Mouse (Mus musculus): Measurements from ENCODE around the gene Rps29.

The Rps29 gene

DNA sequence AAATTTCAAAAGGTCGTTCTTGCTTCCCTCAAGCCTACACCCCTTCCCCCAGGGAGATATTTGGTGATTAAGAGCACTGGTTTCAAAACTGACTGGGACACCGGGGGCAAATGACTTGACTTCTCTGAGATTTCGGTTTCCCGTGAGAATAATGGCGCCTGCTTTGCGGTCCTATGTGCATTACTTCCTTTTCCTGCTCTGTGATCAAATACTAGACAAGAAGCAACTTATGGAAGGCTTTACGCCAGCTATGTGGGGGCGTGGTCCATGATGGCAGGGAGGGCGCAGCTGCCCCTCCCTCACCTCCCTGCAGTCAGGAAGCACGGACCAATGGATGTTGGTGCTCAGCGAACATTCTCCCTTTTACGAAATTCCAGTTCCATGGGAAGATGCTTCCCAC, 28.5 kb downstream of the Rps29 start:
- DNase-seq (ENCODE audit: low read depth, low spot score) = peak; percentile 42

GRCm38 (mm10) chr12:69129634-69130310, 29.2 kb downstream of the Rps29 start:
- peak; percentile 85 for DNase-seq (ENCODE audit: low read depth, low spot score)

DNA sequence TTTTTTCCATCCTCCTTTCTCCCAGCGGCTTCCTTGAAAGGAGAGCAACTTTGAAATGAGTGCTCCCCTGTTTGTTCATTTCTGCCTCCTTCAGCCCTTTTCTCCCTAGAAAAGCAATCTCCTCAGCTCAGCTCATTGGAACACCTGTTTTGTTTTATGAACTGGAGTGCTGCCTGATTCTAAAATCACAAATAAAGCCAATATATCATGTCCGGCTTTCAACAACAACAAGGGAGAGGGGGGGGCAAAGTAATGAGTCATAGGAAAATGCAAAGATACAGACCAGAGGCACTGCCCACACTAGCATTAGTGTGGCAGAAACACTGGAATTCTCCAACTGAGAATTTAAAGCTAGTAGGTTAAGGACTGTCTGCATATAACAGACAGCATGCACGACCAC, 31.4 kb downstream of the Rps29 start:
- no peak for DNase-seq (ENCODE audit: low read depth, low spot score)

DNA sequence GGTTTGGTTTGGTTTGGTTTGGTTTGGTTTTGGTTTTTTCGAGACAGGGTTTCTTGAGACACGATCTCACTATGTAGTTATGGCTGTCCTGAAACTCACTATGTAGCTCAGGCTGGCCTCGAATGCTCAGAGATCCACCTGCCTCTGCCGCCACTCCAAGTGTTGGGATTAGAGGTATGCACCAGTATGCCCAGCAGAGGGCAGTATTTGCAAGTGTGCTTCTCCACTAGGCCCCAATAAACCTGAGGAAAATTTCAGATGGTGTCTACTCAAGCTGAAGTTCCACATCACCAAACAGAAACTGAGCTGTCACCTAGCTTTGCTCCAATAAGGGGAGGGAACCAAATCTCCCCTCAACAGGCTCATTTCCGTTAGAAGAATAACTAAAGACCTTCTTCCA, 31.8 kb downstream of the Rps29 start:
- peak; percentile 83 for DNase-seq (ENCODE audit: low read depth, low spot score)

DNA sequence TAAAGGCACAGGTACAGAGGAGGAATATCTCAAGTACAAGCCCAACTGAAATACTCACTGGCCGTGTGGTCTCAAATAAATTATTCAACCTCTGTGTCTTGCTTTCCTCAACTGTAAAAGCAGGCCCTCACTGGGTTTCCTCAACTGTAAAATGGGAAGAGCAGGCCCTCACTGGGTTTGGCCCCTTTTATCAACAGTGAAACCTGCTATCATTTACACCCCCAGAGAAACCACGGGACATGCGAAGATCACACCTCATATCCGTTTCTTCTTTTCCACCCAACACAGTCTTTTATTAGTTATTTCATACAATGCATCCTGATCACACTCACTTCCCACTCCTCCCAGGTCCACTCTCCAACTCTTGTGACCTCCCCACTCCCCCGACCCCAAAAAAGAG, 33.9 kb downstream of the Rps29 start:
- no peak for DNase-seq (ENCODE audit: low read depth, low spot score)

- DNase-seq (ENCODE audit: low read depth, low spot score) = no peak
Observed at GRCm38 (mm10) chr12:69122801-69123200, 36.2 kb downstream of the Rps29 start.

GRCm38 (mm10) chr12:69119908-69120307, 39.1 kb downstream of the Rps29 start:
- DNase-seq (ENCODE audit: low read depth, low spot score) = peak; percentile 45

Data from ES-CJ7 (cell line).